Mouse (Mus musculus): ENCODE data around the gene Synpo2l.

GRCm38 (mm10) chr14:20622412-20622811 lies 45.7 kb downstream of the Synpo2l start:
- TF ChIP-seq CTCF (IDR thresholded peaks at IDR 0.05; ENCODE audit: borderline replicate concordance, insufficient read depth, low read depth, low read length) (no peak), POLR2A (IDR thresholded peaks at IDR 0.05; ENCODE audit: borderline replicate concordance, insufficient read depth, low read length) (no peak)
